Mouse (Mus musculus) MEL-GATA-1-ER (cell line): Measurements from ENCODE around the gene Gm10392.

Experiments used
- DNase-seq: peaks from one replicate; pipeline ENCODE4 v3.0.0-alpha.2; 2012; ENCODE audit warnings: low read depth; ENCODE audit errors: extremely low read depth

The Gm10392 gene

GRCm38 (mm10) chr11:77508068-77509021, 10.7 kb downstream of the Gm10392 start:
- DNase-seq, result no peak

GRCm38 (mm10) chr11:77507426-77507825, 11.6 kb downstream of the Gm10392 start:
- DNase-seq, result no peak

GRCm38 (mm10) chr11:77506941-77507340, 12.1 kb downstream of the Gm10392 start:
- no peak for DNase-seq

- no peak for DNase-seq
These were observed 12.7 kb downstream of the Gm10392 start for GRCm38 (mm10) chr11:77506273-77506672.

GRCm38 (mm10) chr11:77505291-77505980, 13.6 kb downstream of the Gm10392 start:
- no peak for DNase-seq

- no peak for DNase-seq
These were observed 14.6 kb downstream of the Gm10392 start for GRCm38 (mm10) chr11:77504377-77504776.

- DNase-seq, result no peak
These were observed 15.5 kb downstream of the Gm10392 start for GRCm38 (mm10) chr11:77503511-77503910.

GRCm38 (mm10) chr11:77502481-77502880, 16.5 kb downstream of the Gm10392 start:
- DNase-seq, result no peak

- DNase-seq, result no peak
These were observed 17.0 kb downstream of the Gm10392 start for GRCm38 (mm10) chr11:77501971-77502370.

- DNase-seq, result no peak
These were observed 17.6 kb downstream of the Gm10392 start for GRCm38 (mm10) chr11:77501392-77501791.

GRCm38 (mm10) chr11:77500361-77501325, 18.4 kb downstream of the Gm10392 start:
- DNase-seq, result no peak

GRCm38 (mm10) chr11:77499354-77499753, 19.6 kb downstream of the Gm10392 start:
- no peak for DNase-seq

- DNase-seq, result no peak
These were observed 20.5 kb downstream of the Gm10392 start for GRCm38 (mm10) chr11:77498261-77499139.

GRCm38 (mm10) chr11:77497851-77498250, 21.1 kb downstream of the Gm10392 start:
- DNase-seq, result no peak

GRCm38 (mm10) chr11:77497341-77497756, 21.6 kb downstream of the Gm10392 start:
- no peak for DNase-seq

- DNase-seq, result no peak
These were observed 23.5 kb downstream of the Gm10392 start for GRCm38 (mm10) chr11:77495507-77495906.

GRCm38 (mm10) chr11:77494782-77495181, 24.2 kb downstream of the Gm10392 start:
- DNase-seq, result no peak

- no peak for DNase-seq
These were observed 24.7 kb downstream of the Gm10392 start for GRCm38 (mm10) chr11:77494344-77494676.

- peak; percentile 41 for DNase-seq
These were observed 25.3 kb downstream of the Gm10392 start, which contains the start of gene Git1 for GRCm38 (mm10) chr11:77493512-77494343. Gene Git1 (plus strand): TSS chr11:77493562.
